Mouse (Mus musculus) regulatory T cell (primary cell): ENCODE data around the gene Zfp385b.

Experiments
- in situ Hi-C: fragments of 300-600 bp; cut with MboI, MseI; formaldehyde crosslinking; loops from one replicate; pipeline ENCODE4 v1.15.1; 2025; ENCODE audit warnings: high pct_unique_total_duplicates

Zfp385b gene

DNA sequence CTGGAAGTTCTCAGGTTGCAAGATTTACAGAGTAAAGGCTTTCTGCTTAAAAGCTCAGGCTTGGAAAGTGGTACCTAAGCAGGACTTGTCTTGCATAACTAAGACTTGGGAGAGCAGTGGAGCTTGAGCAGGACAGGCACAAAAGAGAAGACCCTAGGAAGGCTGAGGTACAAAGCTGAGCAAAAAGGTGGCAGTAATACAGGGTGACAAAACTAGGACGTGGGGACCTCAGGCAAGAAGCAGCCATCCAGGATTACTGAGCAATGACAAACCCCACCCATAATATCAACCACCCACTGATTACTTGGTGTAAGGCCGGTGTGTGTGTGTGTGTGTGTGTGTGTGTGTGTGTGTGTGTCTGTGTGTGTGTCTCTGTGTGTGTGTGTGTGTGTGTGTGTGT, 114.0 kb downstream of the Zfp385b start:
- in situ Hi-C loops, result no loop called here

DNA sequence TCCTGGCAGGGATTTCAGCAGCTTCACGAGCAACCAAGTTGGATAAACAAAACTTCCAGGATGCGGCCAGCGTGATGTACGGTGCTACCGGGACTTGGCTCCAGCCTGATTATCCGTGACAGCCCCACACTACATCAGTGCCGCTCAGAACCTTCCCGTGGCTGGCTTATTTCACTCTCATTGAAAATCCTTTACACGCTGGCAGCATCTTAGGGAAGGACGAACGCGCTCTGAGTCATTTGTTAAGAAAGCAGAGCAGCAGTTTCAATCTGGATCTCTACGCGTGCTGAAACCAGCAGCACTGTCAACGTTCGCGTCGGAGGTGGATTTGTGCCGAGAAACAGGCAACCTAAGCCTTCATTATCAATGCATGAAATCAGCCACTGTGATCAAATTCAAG, 116.4 kb downstream of the Zfp385b start:
- in situ Hi-C loops, result no loop called here

DNA sequence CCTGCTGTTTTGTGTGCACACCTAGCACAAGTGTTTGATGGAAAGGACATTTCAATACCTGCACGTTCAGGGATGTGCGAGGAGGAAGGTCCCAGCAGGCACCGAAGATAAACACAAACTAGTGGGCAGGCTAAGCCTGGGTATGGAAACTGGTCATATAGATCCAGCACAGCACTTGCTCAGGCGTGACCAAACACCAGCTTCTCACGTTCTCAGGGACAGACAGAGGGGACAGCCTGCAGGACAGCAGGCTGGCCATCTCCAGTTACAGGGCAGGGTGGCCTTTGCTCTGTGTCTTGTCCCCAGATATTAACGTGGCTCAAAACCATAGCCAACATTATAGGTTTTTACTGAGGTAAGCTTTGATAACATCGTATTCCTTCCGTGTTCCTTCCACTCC, 128.3 kb downstream of the Zfp385b start:
- in situ Hi-C loops, result no loop called here

DNA sequence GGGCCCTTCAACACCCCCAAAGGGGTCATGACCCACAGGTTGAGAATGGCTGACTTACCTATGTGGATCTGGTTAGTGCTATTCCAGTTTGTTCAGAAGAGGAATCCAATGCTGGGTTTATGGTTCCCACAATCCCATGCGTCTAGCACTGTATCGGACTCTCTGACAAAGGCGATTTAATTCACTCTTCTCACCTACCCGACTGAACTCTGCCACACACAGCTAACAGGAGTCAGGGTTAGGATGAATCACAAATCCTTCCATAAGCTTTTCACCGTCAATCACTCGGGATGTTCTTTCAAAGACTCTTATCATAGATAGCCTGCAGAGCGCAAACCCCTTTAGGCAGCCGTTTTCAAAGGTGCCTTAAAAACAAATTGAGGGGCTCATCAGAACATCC, 129.1 kb downstream of the Zfp385b start:
- in situ Hi-C loops, result no loop called here

DNA sequence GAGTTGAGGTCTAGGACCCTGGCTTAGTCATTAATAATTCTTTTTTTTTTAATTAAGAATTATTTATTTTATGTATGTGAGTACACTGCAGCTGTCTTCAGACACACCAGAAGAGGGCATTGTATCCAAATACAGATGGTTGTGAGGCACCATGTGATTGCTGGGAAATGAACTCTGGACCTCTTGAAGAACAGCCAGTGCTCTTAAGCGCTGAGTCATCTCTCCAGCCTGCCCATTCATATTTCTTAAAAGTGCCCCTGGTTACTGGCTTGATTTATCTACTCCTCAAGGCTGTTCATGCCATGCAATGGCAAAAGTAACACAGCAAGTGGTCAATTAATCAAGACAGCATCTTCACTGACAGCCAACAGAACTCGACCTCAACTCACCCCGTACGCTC, 130.8 kb downstream of the Zfp385b start:
- in situ Hi-C loops, result no loop called here

- in situ Hi-C loops, result no loop called here
These were observed 135.4 kb downstream of the Zfp385b start for GRCm38 (mm10) chr2:77684088-77684487.

DNA sequence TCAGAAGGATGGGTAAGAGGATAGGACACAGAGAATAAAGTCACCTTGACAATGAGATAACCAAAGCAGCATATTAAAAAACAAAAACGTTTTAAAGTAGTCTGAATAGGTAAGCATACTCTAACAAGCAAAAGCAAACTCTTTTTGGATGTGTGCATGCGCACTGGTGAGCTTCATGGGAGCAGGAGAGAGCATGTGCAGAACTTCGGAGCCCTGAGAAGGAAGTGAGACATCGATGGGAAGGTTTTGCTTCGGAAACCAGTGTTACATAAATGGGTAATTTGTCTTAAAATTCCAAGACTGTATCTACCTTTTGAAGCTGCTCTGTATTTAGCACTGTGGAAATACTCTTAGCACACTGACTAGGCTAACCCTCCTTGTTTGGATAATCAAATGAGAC, 137.2 kb downstream of the Zfp385b start:
- in situ Hi-C loops, result no loop called here

DNA sequence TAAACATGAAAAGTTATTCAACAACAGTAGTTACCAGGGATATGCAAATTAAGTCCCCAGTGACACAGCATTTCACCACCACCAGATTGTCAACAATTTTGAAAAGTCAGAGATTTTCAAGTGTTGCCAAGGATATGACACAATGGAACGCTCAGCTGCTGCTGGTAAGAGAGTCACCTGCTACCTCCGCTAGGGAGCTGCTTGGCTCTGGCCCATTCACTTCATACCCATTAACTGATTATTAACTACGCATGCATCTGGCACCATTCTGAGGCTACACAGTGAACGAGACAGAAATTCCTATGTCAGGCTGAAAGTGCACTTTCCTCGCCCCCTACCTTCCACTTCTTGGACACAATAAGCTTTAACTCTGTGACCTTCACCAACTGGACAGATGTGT, 137.7 kb downstream of the Zfp385b start:
- in situ Hi-C loops, result no loop called here

DNA sequence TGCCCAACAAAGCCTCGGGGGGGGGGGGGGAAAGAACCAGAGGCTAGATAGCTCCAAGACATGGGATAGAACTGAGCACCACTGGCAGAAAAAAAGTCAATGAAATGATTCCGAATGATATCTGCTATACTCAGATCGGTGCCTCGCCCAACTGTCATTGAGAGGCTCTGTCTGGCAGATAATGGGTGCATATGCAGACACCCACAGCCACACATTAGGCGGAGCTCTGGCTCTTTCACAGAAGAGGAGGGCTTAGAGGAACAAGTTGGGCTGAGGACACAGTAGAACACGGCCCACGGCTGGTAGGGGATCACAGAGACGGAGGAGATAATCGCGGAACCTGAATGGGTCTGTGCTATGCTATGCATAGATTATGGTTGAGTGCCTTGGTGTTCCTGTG, 145.7 kb downstream of the Zfp385b start:
- in situ Hi-C loops, result no loop called here

DNA sequence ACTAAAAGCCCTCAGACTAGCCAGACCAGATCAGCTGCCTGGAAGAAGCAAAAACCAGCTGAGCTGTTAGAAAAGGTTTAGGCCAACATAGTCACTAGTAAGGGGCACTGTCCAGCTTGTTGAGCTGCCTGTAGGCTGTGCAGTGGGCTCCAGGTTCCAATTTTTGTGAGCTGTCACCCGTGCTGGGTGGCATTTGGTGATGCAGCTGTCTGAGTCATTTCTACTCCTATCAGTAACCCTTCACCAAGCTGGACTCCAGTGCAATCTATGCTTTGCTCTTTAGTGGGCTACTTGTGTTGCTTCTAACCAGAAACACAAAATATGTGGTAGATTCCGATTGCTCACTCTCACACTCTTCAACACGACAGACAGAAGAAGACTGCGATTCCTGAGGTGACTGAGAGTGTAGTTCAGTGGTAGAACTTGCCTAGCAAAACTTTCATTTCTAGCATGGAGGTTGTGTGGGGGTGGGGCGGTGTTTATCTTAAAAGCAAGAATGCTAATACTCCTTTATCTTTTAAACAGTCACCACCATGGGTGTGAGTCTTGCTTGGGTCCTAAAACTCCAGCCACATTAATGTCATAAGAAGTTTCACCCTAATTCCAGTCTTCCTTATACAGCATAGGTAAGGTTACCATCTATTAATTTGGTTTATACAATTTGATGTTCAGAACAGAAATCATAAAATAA, 147.1 kb downstream of the Zfp385b start:
- in situ Hi-C loops, result no loop called here

DNA sequence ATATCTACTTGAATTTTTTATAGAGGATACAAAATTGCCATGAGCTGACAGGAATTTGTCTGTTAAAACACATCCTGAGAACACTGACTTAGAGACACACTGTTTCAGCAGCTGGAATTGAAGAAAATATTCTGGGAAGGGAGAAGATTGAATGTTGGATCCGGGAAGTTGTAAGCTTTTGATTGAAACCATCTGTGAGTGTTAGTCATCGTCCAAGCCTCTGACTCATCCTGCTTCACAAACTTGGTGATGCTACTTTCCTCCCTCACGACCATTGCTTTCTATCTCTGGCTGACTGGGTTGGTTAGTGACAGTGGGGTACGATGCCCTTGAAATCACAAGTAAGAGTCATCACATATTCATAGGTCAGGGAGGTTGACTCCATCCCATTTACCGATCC, 157.3 kb downstream of the Zfp385b start:
- in situ Hi-C loops, result no loop called here

DNA sequence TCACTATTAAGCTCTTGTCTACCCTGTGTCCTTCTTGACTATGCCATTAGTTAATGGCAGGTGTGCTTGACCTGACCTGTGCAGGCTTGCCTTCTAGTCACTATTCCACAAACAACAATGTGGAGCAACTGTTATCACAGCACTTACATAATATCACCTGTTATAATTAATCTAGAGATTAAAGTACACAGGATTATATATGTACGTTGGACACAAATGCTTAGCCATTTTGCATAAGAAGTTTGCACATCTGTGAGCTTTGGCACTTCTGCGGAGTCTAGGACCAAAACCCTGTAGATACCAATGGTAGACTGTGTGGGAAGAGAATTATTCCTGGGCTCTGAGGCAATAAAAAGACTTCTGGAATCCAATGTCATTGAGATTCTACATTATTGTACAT, 165.8 kb downstream of the Zfp385b start:
- in situ Hi-C loops, result loop anchor here (10.0 kb wide), 1 partner anchor 331 kb away; no protein-coding TSS in a partner anchor

- in situ Hi-C loops, result no loop called here
These were observed 177.8 kb downstream of the Zfp385b start for GRCm38 (mm10) chr2:77641521-77642170.

- in situ Hi-C loops, result no loop called here
These were observed 179.4 kb downstream of the Zfp385b start for GRCm38 (mm10) chr2:77639993-77640392.

- in situ Hi-C loops, result no loop called here
These were observed 187.8 kb downstream of the Zfp385b start for GRCm38 (mm10) chr2:77631606-77632005.

- in situ Hi-C loops, result no loop called here
These were observed 191.7 kb downstream of the Zfp385b start for GRCm38 (mm10) chr2:77627622-77628231.

DNA sequence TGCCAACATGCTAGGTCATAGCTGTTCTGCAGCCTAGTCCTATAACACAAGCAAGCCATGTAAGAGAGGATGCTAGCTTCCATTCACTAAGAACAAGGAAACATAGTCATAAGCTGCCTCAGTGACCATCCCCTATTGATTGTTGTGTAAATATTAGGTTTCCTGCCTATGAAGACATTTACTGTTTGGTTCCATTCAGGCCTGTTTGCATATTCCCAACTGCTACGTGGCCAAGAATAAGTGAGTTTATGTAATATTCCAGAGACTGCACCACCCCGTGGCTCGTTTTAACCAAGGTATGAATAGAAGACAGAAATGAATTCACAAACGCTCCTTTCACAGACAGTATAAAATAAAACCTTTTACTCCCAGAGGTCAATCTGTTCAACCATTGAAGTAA, 200.8 kb downstream of the Zfp385b start:
- in situ Hi-C loops, result no loop called here

DNA sequence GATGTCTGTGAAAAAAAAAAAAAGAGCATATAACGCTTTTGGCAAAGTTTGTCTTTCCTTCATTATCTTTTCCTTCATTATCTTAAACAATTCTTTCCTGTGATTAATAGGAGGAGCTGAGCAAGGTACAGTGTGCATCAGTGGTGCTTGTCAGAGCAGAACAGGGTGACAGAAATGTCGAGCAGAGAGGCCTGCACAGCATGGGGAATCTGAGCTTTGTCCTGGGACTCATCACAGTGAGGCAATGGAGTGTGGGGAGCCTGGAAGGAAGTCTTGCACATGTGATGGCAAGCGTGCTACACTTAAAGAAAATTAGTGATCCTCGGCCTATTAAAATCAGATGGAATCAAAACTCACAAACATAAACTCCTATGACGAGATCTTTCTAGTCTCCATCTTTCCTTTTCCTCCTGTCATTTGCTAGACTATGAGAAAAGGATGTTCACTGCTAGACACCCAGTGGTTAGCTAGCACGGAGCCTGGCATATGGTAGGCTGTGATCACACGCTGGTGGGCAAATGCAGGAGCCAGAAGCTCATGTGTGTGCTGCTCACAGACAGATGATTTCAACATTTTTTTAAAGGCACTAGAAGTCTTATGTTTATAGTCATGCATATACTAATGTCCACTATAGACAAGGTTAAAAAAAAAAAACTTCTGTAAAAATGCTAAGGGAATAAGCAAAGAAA, 209.0 kb downstream of the Zfp385b start:
- in situ Hi-C loops, result no loop called here

DNA sequence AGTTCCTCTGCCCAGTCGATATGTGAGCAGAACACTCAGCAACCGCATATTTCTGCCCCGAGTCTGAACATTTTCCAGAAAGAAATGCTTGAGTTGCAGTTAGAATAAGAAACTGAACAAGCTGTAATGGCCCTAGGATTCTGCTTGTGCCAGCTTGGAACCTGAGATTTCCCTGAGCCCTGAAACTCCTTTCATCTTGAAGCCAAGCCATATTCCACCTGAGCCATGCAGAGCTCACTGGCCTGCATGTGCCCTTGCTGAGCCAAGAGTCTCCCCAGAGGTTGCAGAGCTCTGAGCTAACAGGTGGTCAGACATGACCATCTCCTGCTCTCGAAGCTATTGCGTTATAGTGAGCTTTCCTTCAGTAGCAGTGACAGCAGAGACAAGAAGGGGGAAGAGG, 210.0 kb downstream of the Zfp385b start:
- in situ Hi-C loops, result no loop called here

DNA sequence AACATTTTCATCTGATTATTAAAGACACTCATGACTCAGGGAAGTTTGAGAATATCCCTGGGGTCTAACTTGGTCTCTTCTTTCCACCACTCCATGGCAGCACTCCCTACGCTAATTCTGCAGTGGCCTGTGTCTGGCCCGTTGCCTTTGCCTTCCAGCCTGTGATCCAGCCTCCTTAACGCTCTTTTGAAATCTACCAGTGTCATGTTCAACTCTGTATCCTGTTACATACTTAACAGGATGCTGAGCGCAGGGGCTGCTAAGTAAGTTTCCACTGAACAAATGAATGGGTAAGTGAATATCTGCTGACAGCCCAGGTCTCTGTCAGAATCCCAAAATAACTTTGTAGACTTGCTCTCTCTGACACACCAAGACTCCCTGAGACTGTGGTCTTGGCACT, 210.8 kb downstream of the Zfp385b start:
- in situ Hi-C loops, result no loop called here

DNA sequence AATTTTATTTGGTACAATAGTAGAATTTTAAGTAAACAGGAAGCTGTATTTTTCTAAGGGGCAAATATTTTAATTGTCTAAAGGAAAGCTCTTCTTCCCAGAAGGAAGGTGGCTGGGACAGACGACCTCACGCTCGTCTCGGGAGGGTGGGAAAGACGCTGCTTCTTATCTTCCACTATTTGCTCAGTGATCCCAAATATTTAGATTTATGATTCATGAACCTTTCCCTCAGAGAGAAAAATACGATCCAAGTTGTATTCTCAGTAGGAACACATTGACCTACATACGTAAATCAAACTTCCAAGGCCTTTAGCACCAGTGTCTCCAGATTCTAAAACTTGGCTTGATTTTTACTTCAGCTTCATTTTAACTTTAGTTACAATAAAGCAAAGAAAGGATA, 226.0 kb downstream of the Zfp385b start:
- in situ Hi-C loops, result loop anchor here (5.0 kb wide), 1 partner anchor 806 kb away; no protein-coding TSS in a partner anchor

DNA sequence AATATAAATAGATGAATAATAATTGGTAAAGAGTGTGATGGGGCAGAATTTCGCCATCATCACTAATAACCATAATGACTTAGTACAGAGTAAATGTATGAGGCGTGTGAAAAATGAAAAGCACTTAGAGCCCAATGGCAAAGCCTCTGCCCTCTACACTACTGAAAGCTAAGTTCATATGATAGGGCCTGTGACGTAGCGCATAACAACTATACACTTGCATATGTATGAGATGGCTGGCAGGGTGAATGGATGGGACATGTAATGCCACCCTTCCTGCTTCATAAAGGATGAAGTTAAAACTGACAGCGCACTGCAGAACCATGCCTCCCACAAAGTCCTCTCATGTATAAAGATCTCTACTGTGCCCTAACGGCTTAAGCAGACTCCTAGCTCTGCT, 226.9 kb downstream of the Zfp385b start:
- in situ Hi-C loops, result loop anchor here (5.0 kb wide), 1 partner anchor 805 kb away; no protein-coding TSS in a partner anchor
